Mouse (Mus musculus): ENCODE data around the gene Ccn2.

- no peak for TF ChIP-seq CTCF (IDR thresholded peaks at IDR 0.05)
- TF ChIP-seq EP300 (IDR thresholded peaks at IDR 0.05) = no peak
Measured at GRCm38 (mm10) chr10:24603727-24604126, 8.5 kb downstream of the Ccn2 start.
